Mouse (Mus musculus) G1E (cell line): ENCODE measurements at regions not wholly inside any gene's neighbourhood (a gene's known extent, or its start where the extent isn't known, plus 50 kb on each side); places are given as distances from the start of the nearest gene placed in this dataset.

Experiments
- CTCF ChIP-seq: IDR thresholded peaks from 2 replicates; pipeline ENCODE4 v1.5.1; 2012; ENCODE audit warnings: low read depth, low read length, inconsistent platforms, mixed read lengths
- GATA1 ChIP-seq: IDR thresholded peaks from 2 replicates; pipeline ENCODE4 v1.6.1; 2012; ENCODE audit warnings: borderline replicate concordance, low read length, inconsistent platforms, mixed read lengths

GRCm38 (mm10) chr10:9458466-9458865 lies 216.5 kb downstream of the Samd5 start:
- TF ChIP-seq CTCF (no peak), GATA1 (no peak)
